Mouse (Mus musculus) intestine, embryonic 16.5 days (tissue): Measurements from ENCODE around the gene Ccrl2. TPM values are rescaled to one million over a fixed set of nuclear protein-coding genes. Genes with fewer than 3 reads are reported as not detected.

ENCODE experiments used
- ATAC-seq: fragments of 200-750 bp; cut with Nextera tagmentation; 2 replicates; pipeline ENCODE4 v1.8.0; 2017; ENCODE audit warnings: moderate TSS enrichment, moderate library complexity
- H3K27ac ChIP-seq: fragments of 300-500 bp; sonication (generic); 2 replicates; pipeline ENCODE4 v1.5.1; 2014; ENCODE audit warnings: mild to moderate bottlenecking, low read length
- H3K27me3 ChIP-seq: fragments of 300-500 bp; sonication (generic); replicated peaks from 2 replicates; pipeline ENCODE4 v1.6.1; 2014; ENCODE audit warnings: low read length, control low read depth, mixed read lengths; ENCODE audit not compliant: control insufficient read depth, insufficient read depth
- H3K36me3 ChIP-seq: fragments of 300-500 bp; sonication (generic); 2 replicates; pipeline ENCODE4 v1.6.1; 2014; ENCODE audit warnings: low read length, control low read depth; ENCODE audit not compliant: control insufficient read depth, insufficient read depth
- H3K4me1 ChIP-seq: fragments of 300-500 bp; sonication (generic); 2 replicates; pipeline ENCODE4 v1.6.1; 2014; ENCODE audit warnings: low read length, control low read depth, mixed read lengths; ENCODE audit not compliant: control insufficient read depth, insufficient read depth
- H3K4me2 ChIP-seq: fragments of 300-500 bp; sonication (generic); 2 replicates; pipeline ENCODE4 v1.6.1; 2014; ENCODE audit warnings: low read depth, low read length, control low read depth
- H3K4me3 ChIP-seq: fragments of 300-500 bp; sonication (generic); 2 replicates; pipeline ENCODE4 v1.5.1; 2014; ENCODE audit warnings: mild to moderate bottlenecking, low read length
- H3K9ac ChIP-seq: fragments of 300-500 bp; sonication (generic); 2 replicates; pipeline ENCODE4 v1.6.1; 2014; ENCODE audit warnings: low read depth, low read length
- H3K9me3 ChIP-seq: fragments of 300-500 bp; sonication (generic); 2 replicates; pipeline ENCODE4 v1.6.1; 2016; ENCODE audit warnings: low read length, control low read depth; ENCODE audit not compliant: control insufficient read depth
- WGBS: fragments of 180-500 bp; shearing (Covaris S2); extraction: QIAGEN DNeasy Blood & Tissue Kit; methylation state at CpG from one replicate; pipeline ENCODE4 v1.1.7; 2014; 5-methylcytosine and 5-hydroxymethylcytosine counted together
- polyA plus RNA-seq: library from polyadenylated mRNA; unstranded; fragments of >200 nt; fragmentation: Nextera tagmentation; extraction: Ambion mirVana; gene quantifications from 2 replicates; pipeline ENCODE4 v1.2.1, GENCODE M21; 2015

Gene Ccrl2
- polyA plus RNA-seq, 1 experiment from 2014 or later, result 2.5 TPM

DNA sequence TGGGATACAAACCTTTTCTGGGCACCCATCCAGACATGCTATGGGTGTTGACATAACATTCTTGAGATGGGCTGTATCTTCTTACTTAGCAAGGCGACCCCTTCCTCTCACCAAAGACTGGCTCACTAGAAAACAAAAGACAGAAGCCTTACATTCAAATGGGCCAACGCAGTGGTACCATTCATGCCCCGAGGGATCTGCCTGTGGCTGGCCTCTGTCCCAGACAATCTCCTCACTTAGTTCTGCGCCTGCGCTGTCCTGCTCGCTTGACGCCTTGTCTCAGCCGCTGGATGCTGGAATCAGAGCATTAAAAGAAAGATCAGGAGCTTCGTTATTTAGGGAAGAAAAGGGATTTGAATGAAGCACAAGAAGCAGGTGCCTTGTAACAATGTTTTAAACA lies 35.3 kb upstream of the Ccrl2 start:
- no peak overlapping the region for H3K9ac ChIP-seq
- H3K4me2 ChIP-seq, result no peak overlapping the region
- no peaks in the 10 kb centered on the region for H3K36me3 ChIP-seq
- 70% methylated on average over 9 of the region's 9 CpGs for WGBS
- ATAC-seq, result no peak
- no peak overlapping the region for H3K27ac ChIP-seq
- H3K27me3 ChIP-seq, result no peaks in the 10 kb centered on the region
- no peaks in the 10 kb centered on the region for H3K9me3 ChIP-seq
- H3K4me3 ChIP-seq, result no peak overlapping the region
- H3K4me1 ChIP-seq, result peaks cover 9% of the 10 kb centered on the region

DNA sequence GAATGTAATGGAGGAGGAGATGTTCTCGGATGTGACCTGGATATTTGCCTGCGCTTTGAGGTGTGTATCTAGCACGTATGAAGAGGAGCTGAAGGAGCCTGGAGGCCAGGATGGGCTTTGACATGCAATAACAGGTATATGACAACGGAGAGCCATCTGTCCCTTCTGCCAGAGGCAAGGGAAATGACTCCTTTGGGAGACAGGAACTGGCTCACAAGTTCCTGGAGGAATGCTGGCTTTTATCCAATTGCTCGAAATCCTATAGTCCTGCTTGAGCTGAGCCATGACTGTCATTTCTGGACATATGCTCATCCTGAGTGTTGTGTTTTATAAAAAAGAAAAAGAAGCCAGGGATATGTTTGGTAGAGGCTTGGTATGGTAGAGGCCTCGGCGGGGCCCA lies 31.6 kb upstream of the Ccrl2 start:
- Histone ChIP-seq H3K4me1 (no peaks in the 10 kb centered on the region), H3K36me3 (no peaks in the 10 kb centered on the region), H3K27me3 (no peaks in the 10 kb centered on the region), H3K4me3 (no peak overlapping the region), H3K9me3 (no peaks in the 10 kb centered on the region), H3K9ac (no peak overlapping the region), H3K4me2 (no peak overlapping the region), H3K27ac (no peak overlapping the region)
- 43% methylated on average over 7 of the region's 7 CpGs for WGBS
- no peak for ATAC-seq

DNA sequence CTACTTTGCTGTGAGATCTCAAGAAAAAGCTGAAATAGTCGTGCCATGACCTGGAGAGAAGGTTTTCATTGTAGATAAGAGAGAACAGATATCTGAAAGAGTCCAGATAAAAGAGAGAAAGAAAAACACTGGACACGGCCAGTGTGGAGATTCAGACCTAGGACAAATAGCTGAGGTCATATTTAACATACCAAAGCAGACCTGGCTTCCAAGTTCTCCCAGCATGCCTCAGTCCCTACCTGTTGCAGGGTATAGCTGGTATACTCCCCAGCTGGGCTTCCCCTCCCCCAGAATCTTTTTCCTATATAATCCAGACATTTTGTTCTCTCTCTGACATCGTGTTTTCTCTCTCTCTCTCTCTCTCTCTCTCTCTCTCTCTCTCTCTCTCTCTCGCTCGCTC lies 30.6 kb upstream of the Ccrl2 start:
- Histone ChIP-seq H3K4me1 (no peaks in the 10 kb centered on the region), H3K27ac (no peak overlapping the region), H3K4me3 (no peak overlapping the region), H3K4me2 (no peak overlapping the region), H3K9me3 (no peaks in the 10 kb centered on the region), H3K9ac (no peak overlapping the region), H3K27me3 (no peaks in the 10 kb centered on the region), H3K36me3 (no peaks in the 10 kb centered on the region)
- no peak for ATAC-seq
- WGBS, result 28% methylated on average over 5 of the region's 5 CpGs

DNA sequence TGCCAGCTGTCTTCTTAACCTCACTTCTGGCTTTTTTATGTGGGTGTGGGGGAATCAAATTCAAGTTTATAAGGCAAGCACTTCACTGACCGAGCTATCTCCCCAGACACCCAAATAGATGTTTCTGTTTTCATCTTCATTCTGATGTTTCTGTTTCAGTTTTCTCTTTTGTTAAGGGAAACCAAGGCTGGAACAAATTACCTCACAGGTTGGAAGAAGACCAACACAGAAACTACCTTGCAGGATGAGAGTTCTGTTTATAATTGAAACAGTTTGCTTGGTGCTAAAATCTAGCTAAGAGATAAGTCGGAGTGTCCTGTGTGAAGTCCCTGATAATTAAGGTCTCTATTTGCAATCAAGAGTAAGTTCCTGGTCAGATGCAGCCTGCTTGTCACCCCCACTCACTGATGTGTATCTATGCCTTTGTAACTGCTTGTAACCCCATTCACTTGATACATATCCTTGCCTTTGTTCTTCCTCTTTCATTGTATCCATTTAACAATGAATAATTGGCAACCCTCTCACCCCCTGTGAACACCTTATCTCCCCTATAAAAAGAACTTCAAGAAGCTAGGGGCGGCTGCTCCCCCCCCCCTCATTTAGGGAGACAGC lies 29.8 kb upstream of the Ccrl2 start:
- no peak for ATAC-seq
- H3K4me2 ChIP-seq, result no peak overlapping the region
- H3K36me3 ChIP-seq, result no peaks in the 10 kb centered on the region
- WGBS, result 36% methylated on average over 3 of the region's 3 CpGs
- H3K27me3 ChIP-seq, result no peaks in the 10 kb centered on the region
- no peak overlapping the region for H3K4me3 ChIP-seq
- H3K27ac ChIP-seq, result no peak overlapping the region
- H3K9me3 ChIP-seq, result no peaks in the 10 kb centered on the region
- no peaks in the 10 kb centered on the region for H3K4me1 ChIP-seq
- no peak overlapping the region for H3K9ac ChIP-seq

DNA sequence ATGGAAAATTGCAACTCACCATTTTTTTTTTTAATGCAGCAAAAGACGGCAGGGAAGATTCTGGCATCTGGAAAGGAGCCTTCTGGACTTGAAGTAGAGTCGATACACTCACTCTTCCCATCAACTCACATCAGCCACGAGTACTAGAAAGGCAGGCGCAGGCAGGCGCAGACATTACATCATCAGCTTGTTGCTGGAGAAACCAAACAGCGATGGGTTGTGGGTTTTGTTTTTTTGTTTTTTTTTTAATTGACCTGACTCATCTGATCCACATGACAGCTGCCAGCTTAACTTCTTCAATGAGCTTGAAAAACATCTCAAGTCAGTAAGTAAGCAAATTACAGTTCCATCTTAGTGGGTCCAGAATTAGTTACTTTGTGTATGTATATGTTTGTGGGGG lies 28.8 kb upstream of the Ccrl2 start:
- Histone ChIP-seq H3K9me3 (no peaks in the 10 kb centered on the region), H3K9ac (no peak overlapping the region), H3K36me3 (no peaks in the 10 kb centered on the region), H3K4me1 (no peaks in the 10 kb centered on the region), H3K4me3 (no peak overlapping the region), H3K4me2 (no peak overlapping the region), H3K27me3 (no peaks in the 10 kb centered on the region), H3K27ac (no peak overlapping the region)
- WGBS, result 69% methylated on average over 6 of the region's 6 CpGs
- no peak for ATAC-seq

DNA sequence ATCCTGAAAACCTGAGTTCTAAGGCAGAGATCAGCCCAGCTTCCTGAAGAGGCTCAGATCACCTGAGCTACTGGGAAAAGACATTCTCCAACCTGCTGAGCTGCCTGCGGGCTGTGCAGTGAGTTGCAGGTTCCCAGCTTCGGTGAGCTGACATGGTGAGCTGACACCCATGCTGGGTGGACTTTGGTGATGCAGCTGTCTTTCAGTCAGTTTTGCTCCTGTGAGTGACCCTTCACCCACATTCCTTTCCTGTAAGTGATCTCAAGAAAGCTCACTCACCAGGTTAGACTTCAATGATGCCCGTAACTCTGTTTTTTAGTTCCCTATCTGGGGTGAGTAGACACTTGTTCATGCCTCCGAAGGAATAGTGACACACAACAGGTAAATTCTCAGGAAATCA lies 28.0 kb upstream of the Ccrl2 start:
- WGBS, result 48% methylated on average over 4 of the region's 4 CpGs
- Histone ChIP-seq H3K27ac (no peak overlapping the region), H3K36me3 (no peaks in the 10 kb centered on the region), H3K9ac (no peak overlapping the region), H3K4me1 (no peaks in the 10 kb centered on the region), H3K4me3 (no peak overlapping the region), H3K9me3 (no peaks in the 10 kb centered on the region), H3K27me3 (no peaks in the 10 kb centered on the region), H3K4me2 (no peak overlapping the region)
- no peak for ATAC-seq

DNA sequence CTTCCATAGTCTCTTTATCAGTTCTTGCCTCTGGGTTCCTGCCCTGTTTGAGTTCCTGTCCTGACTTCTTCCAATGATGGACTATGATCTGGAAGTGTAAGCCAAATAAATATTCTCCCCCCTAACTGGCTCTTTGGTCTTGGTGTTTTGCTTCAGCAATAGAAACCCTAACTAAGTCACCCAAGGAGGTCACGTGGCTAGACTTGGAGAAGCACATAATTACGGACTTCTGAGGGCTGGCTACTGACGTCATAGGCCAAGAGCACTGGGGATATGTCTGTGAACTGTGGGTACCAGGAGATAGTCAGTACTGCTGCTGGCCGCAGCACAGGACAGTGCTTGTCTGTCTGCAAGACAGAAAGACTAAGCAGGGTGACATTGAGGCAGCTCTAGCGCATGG lies 24.4 kb upstream of the Ccrl2 start:
- ATAC-seq, result no peak
- Histone ChIP-seq H3K4me1 (no peaks in the 10 kb centered on the region), H3K36me3 (no peaks in the 10 kb centered on the region), H3K4me2 (no peak overlapping the region), H3K27me3 (no peaks in the 10 kb centered on the region), H3K27ac (no peak overlapping the region), H3K4me3 (no peak overlapping the region), H3K9ac (no peak overlapping the region), H3K9me3 (no peaks in the 10 kb centered on the region)
- 89% methylated on average over 5 of the region's 5 CpGs for WGBS

DNA sequence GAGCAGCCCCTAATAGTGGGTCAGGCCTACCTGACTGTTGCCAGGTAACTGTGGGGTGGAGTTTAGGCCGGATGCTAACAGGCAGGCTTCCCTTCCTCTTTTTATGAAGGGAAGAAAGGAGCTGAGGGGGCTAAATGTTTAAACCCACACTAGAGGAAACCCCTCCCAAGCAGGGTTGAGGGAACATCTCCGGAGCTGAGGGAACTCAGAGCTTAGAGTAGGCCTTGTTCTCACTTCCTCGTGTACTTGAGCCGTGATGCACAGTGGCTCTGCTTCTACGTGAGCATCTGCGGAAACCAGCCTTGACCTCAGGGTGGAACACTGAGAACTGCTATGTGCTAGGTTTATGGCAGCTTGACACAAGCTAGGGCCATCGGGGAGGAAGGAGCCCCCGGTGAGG lies 23.5 kb upstream of the Ccrl2 start:
- Histone ChIP-seq H3K27ac (no peak overlapping the region), H3K4me1 (no peaks in the 10 kb centered on the region), H3K4me3 (no peak overlapping the region), H3K9me3 (no peaks in the 10 kb centered on the region), H3K36me3 (no peaks in the 10 kb centered on the region), H3K9ac (no peak overlapping the region), H3K4me2 (no peak overlapping the region), H3K27me3 (no peaks in the 10 kb centered on the region)
- 90% methylated on average over 8 of the region's 8 CpGs for WGBS
- no peak for ATAC-seq

DNA sequence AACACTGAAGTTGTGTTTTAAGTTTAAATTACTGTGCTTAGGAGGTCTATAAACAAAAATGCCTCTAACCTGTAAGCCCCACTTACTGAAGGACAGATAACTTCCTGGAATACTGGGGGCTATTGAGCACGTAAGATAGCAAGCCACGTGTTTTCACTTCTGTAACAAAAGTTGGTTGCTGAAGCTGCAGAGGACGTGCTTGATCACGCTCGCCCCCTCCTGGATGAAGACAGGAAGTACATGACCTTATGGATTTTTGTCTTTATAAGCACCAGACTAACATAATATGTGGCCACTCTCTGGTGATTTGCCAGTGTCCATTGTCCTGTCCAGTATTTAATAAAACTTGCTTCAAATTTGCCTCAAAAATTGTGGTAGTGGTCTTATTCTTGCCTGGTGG lies 20.4 kb upstream of the Ccrl2 start:
- no peak for ATAC-seq
- Histone ChIP-seq H3K4me1 (no peaks in the 10 kb centered on the region), H3K9me3 (no peaks in the 10 kb centered on the region), H3K27me3 (no peaks in the 10 kb centered on the region), H3K4me2 (no peak overlapping the region), H3K4me3 (no peak overlapping the region), H3K9ac (no peak overlapping the region), H3K36me3 (no peaks in the 10 kb centered on the region), H3K27ac (no peak overlapping the region)
- 62% methylated on average over 5 of the region's 5 CpGs for WGBS

DNA sequence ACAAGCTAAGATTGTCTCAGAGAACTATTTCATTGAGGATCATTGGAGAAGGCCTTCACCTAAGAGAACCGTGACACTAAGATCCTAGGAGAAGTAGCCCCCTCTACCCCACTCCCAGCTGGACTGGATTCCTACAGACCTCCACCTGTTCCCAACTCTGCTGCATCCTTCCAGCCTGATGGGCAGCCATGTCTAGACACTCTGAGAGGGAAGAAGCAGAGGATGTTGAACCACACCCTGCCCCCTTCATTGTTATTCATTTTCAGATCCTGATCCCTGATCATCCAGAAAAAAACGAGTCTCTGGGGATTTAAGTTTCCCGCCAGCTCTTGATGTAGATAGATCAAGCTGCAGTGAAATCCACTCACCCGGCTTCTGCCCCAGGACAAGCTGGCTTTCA lies 15.7 kb upstream of the Ccrl2 start:
- Histone ChIP-seq H3K27ac (no peak overlapping the region), H3K4me3 (no peak overlapping the region), H3K9me3 (no peaks in the 10 kb centered on the region), H3K4me2 (no peak overlapping the region), H3K36me3 (no peaks in the 10 kb centered on the region), H3K27me3 (no peaks in the 10 kb centered on the region), H3K4me1 (no peaks in the 10 kb centered on the region), H3K9ac (no peak overlapping the region)
- WGBS, result 80% methylated on average over 4 of the region's 4 CpGs
- ATAC-seq, result no peak
